Mouse (Mus musculus) spleen, postnatal 14 days (tissue): Measurements from ENCODE around the gene Chmp4b.

Source experiments
- DNase-seq, 2 experiments: peaks; one replicate each; pipeline ENCODE4 v3.0.0; 2021 to 2022; ENCODE audit warnings: low spot score in 2 of 2

Chmp4b gene

DNA sequence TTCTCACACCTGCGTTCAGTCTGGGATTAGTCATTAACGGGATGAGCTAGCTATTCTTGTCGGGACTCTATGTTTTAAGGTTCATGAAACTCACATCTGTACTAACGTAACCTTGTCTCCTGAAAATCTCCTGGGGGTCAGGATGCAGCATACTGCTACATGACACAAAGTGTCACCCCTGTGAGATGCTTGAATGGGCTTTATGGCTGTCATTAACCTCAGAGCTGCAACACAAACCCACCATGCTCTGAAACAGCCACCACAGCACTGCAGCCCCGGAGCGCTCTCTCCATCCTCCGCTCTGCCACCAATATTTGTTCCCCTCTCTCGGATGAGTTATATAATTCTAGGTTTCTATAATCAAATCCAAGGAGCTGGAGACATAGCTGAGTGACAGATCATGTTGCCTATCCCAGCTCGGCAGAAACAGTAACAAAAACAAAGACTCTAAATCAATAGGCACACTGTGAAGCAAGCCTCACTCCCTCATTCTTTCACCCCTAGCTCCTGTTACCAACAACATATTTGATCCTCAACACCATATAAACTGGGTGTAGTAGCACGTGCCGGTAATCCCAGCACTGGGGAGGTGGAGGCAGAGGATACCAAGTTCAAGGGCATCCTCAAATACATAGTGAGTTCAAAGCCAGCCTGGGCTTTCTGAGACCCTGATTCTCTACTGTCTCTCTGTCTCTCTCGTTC is 67.5 kb downstream of the Chmp4b start:
- no peak for DNase-seq

DNA sequence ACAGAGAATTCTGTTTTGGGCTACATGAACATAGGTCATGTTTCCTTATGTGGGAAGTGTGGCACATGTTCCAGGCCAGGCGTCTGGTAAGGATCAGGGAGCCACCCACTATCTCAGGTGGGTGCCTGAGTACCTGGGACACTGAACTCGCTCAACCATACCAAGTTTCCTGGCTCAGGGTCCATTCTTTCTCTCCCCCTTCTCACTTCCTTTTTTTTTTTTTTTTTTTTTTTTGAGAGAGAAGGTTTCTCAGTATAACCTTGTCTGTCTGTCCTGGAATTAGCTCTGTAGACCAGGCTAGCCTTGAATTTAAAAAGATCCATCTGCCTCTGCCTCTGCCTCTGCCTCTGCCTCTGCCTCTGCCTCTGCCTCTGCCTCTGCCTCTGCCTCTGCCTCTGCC is 68.8 kb downstream of the Chmp4b start:
- no peak for DNase-seq

DNA sequence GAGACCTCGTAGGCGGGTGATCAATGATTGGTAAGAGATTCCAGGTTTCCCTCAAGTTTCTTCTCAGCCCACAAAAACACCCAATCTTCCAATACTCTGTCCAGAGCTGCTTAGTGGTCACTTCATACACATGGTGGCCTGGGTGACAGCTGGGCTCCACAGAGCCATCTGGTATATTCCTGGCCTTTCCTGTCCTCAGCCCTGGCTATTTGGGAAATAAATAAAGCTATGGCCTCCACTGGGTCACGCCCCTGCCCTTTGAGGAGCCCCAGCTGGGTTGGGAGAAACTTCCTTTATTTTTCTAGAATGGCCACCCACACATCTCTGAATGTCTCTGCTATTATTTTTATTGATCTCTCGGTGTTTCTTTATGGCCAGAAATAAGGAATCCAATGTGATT is 72.0 kb downstream of the Chmp4b start:
- DNase-seq = no peak

DNA sequence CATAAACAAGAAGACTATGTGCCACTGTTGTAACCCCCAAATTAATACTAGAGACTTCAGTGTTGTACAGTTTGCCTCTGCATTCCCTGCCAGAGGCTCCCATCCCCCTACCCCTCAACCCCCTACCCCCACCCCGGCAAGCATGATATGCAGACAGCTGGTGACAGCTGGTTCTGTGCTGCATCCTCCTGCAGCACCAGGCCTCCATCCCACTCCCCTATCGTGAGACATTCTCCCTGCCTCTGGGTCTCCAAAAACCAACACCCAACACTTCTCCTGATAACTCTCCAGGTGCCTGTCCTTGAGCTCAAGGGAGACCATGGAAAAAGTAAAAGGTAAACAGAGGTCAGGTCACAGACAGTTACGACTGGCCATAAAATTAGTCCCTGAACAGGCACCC is 78.2 kb downstream of the Chmp4b start:
- DNase-seq = no peak

DNA sequence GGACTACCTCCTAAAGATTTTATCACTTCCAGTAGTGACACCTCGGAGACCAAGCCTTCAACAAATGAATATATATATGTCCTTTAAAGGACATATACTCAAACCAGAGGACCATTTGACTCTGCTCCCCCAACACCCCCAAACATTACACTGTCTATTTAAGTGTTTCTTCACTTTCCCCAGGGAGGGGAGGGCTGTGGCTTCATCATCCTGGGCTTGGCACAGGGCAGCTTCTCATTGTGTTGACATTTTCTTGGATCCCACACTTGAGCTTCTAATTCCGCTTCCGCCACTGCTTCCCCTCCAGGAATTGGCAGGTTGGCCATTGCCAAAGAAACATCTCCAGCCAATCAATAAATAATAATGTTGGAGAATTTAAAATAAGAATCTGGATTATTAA is 79.3 kb downstream of the Chmp4b start:
- DNase-seq = no peak

DNA sequence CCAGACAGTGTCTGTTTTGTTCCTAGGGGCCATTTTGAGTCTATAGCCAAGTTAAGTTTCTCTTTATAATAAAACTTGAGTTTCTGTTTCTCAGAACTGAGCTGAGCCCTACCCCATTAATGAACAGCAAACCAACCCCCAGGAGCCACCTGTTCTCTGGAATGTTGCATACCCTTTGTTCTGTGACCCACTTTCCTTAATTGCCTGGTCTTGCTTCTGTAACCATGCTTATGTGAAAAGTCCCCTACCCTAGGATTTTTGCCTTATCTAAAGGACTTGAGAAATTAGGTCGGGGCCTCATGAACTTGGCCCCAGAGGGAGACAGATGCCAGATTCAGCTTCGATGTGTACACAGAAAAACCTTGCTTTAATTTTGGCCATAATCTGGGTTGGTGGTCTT is 80.4 kb downstream of the Chmp4b start:
- no peak for DNase-seq

DNA sequence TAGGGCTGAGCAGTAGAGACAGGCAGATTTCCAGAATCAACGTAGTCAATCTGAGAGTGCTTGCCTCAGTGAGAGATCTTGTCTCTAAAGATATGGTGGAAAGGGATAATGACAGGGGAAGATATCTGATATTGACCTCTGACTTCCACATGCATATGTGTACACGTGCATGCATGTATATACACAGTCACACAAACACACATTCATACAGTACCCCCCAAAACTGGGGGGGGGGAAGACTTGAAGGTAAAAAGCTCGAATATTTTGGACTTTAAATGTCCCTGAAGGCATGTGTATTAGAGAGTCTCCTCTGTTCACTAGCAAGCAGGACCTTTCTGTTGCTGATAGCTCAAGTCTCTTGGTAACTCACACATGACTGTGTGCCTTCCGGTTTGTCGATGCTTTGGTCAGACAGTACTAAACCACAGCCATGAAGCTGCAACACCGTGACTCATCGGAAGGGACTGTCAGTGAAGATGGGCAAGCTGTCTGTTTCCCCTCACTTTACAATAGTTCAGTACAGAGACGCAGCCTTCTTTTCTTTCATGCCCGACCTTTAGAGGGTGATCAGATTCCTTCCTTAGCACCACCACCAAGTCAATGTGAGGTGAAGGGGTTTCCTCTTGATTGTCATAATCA is 81.1 kb downstream of the Chmp4b start:
- no peak for DNase-seq

DNA sequence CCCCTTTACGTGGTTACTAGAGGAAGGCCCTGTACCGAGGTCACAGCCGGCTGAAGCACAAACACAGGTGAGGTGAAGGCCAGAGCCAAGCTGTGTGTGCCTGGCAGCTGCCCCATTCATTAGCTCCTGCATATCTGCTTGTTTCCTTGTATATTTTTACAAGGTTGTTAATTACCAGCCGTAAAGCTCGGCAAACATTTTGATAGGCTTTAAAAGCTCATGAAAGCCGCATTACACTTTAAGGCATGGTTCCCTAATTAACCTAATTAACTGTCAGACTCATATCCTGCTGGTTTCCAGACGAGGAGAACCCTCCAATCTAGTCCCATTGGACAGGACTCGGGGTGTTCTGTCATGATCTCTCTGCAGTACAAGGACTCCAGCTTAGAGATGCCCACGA is 83.5 kb downstream of the Chmp4b start:
- DNase-seq = no peak

DNA sequence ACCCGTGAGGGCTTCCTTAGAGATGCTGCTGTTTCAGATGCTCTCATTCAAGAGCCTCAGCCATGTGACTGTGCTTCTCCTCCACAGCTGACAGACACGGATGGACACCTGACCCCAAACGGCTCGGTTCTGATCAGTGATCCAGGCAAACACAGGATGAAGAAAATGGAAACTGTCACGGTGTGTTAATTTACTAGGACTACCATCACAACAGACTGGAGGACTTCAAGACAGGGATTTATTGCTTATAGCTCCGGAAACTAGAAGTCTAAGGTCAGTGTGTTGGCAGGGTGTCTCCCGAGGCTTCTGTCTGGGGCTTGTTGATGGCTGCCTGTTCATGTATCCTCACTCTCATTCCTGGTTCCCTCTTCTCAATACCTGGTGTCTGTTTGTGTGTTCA is 83.9 kb downstream of the Chmp4b start:
- DNase-seq = no peak

DNA sequence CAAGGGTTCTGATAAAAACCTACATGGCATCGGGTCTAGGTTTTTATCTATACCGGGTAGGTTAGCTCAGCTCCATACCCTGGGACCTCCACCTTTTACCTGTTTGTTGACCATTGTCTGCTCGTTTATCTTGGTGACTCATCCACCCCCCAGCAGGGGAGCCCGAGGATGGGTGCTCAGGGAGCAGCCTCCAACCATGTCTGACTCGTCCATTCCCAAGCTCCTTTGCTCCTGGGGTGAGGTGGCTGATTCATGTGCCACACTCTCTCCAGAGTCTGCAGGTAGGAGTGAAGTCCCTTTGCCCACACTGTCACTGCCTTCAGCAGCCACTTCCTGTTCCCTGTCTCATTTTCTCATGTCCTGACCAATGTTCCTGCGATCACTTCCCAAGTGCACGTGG is 84.5 kb downstream of the Chmp4b start:
- DNase-seq = no peak

DNA sequence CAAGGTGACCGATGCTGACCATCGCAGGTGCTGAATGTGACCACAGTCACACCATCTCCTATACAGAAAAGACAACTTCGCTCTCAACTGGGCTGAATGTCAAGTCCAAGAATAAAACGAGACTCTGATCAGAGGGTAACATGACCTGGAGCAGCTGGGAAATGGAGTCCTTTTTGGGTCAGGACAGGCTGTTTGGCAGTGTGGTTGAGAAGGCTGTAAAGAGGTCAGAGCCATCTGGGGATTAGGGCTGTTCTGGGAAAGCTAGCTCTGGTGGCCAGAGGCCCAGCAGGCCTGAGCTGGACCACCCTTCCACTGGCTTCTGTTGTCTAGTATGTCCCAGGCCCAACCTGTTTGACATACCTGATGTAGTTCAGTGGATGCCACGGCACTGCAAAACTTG is 87.1 kb downstream of the Chmp4b start:
- no peak for DNase-seq

DNA sequence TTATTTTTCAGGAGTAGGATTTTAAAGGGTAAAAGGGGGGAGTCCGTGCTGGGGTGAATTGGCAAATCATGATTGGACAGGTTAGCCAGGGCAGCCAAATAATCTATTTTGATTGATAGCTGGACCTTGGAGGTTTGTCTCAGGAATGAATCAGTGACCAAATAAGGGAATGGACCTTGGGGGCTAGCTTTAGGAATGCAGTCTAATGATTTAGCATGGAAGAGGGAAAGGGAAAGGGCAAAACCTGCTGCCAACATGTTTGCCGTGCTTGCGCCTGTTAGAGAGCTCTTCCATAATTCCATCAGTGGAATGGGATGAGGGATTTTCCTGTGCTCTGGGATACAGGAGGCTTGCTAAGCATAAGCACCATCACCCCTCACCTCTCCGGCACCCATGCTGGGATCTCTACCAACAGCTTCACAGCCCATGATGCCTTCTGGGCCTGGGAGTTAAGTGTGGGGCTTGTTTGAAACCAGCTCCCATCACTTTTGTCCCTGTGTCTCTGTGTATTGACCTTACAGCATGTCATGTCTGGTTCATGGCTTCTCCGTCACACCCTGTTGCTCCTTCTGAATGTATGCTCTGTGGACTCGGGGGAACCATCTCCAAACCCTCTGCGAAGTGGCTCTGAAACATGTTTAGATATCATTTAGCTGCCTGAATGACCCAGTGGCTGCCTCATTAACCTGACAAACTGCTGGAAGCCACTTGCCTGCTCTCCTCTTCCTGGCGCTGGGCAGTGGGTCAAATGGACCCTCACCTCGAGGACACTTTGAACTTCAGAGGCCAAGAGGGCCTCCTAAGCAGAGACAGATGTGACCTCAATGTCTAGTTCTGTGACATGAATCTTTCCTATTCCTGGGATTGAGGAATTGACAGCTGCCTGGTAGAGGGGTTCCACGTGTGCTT is 91.7 kb downstream of the Chmp4b start:
- no peak for DNase-seq

DNA sequence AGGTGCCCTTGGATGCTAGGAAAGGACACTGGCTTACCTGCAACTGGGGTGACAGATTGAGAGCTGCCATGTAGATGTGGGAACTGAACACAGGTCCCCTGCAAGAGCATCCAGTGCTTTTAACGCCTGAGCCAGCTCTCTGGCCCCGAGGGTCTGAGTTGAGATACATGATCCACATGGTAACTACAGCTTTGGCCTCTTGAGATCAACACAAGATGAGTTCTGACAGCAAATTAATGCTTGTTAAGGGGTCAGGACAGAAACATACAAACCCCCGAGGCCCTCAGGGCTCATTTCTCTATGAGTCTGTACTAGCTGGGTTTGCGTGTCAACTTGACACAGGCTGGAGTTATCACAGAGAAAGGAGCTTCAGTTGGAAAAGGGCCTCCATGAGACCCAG is 92.4 kb downstream of the Chmp4b start:
- DNase-seq = no peak
